Mouse (Mus musculus): ENCODE measurements around the gene Wipi1.
"Not testable (repeated sequence)": the region's sequence is repeated elsewhere in the genome, so short reads cannot be mapped to it uniquely, and the experiment has no call there.

Wipi1 gene

DNA sequence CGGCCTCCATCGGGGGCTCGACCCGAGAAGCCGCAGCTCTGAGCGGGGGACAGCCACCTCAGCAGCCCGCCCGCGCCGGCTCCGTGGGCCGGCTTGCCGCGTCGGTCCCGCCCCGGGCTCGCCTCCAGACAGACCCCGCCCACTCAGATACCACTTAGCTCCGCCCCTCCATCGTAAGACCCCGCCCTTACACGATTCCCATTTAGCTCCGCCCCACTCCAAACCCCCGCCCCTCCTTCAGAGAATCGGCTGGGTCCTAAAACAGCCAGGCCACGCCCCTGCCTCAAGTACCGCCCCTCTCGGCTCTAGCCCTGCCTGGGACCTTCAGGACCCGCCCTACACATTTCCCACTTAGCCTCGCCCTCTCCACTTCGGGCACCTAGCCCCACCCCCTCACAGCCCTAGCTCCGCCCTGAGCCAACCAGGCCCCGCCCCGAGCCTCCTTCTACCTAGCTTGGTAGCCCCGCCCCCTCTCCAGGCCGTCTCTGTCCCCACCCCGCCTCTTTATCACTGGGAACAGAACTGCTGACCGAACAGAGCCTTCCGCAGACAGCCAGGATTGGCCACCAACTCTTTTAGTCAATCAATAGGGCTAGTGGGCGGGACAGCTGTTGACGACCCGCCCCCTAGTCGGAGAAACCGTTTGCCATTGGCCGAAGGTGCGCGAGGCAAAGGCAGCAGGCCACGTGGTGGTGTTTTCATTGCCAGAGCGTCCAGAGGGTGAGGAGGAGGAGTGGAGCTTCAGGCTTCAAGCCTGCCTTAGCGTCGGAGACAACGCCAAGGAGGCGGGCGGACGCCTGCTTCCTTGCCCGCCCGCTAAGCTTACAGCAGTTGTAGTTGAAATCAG lies at the start of gene Wipi1:
TSS of gene Wipi1 (minus strand) at position 665 of the 847 bp plus-strand sequence.
- CTCF ChIA-PET, result interaction anchor here (0.5 to 1.3 kb wide), 4 partner anchors 9 to 181 kb away, joined by 3 to 10 read pairs (median 7); no protein-coding TSS in a partner anchor

DNA sequence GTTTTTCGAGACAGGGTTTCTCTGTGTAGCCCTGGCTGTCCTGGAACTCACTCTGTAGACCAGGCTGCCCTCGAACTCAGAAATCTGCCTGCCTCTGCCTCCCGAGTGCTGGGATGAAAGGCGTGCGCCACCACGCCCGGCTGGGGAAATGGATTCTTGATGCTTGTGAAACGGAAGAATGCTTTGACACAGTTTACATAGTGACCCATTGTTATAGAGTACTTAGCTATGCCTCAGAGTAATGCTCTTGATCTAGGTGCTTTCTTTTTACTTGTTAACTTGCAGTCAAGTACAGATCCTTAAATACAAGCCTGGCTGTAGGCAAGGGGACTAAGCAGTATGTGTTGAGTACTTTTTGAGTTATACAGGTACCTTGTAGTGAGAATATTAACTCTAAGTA lies 48.8 kb upstream of the Wipi1 start:
- CTCF ChIA-PET, result not testable (repeated sequence)

DNA sequence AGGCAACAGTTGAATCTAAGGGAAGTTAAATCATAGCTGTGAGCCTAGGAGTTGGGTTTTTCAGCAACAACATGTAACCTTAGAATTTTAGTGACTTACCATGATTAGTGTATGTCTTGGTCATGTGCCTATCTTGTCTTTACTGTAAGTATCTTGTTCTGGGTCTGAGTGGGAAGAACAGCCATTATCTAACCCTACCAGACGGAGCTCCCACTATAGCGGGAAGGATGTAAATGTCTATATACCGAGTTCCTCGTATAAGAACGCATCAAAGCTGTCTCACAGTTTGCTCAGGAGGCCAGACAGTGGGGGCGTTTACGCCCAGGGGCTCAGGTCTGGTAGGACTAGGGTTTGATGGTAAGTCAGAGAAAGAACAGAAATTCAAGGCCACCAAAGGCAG lies 44.5 kb upstream of the Wipi1 start:
- CTCF ChIA-PET, result no interaction called here

DNA sequence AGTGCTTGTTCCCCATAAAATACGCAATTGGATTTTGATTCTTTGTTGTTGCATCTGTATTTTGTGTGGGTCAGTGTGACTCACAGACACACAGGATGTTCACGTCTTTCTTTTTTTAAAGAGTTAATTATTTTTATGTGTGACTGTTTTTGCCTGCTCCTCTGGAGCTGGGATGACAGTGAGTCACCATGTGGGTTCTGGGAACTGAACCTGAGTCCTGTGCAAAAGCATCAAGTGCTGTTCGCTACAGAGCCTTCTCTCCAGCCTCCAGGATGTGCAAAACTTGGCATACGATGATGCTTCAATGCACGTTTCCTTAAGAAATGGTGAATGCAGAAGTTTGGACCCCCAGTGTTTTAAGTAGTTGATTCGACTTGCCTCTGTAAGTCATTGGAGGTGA lies 42.8 kb upstream of the Wipi1 start:
- CTCF ChIA-PET, result interaction anchor here (0.6 kb wide), 1 partner anchor 202 kb away, joined by 7 read pairs; no protein-coding TSS in a partner anchor

DNA sequence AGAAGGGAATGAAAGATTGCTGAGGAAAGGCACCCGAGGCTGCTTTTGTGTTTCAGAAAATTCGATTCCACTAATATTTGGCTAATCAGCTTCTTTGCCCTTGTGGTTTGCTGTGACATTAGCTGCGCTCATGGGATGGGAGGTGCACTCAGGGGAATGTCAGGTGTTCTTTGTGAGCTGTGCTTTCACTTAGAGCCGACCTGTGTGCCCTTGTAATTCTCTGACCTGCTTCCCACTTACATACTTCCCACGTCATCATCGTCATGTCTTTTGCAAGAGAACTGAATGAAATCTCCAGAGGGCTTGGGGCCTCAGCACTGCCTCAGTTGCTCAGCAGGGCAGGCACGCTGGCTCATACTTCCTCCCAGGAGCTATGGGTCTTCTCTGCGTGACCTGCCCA lies 41.4 kb upstream of the Wipi1 start:
- CTCF ChIA-PET, result no interaction called here

DNA sequence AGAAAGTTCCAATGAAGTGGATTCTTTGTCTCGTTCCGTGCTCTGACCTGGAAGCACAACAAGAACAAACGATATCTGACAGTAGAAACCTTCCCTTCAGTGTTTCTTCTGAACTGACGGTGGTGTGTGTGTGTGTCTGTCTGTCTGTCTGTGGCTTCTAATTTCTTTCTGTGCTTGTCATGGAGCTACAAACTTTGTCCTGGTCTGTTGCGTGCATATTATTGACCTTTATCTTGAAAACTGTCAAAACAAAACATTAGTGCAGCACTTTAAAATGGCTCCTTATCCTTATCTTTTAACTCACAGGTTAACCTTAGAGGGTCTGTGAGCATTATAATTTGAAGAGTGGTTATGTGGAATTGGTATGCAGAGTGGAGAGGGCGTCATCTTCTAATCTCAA lies 40.7 kb upstream of the Wipi1 start:
- CTCF ChIA-PET, result interaction anchor here (0.6 kb wide), 1 partner anchor 745 kb away, joined by 12 read pairs; no protein-coding TSS in a partner anchor

DNA sequence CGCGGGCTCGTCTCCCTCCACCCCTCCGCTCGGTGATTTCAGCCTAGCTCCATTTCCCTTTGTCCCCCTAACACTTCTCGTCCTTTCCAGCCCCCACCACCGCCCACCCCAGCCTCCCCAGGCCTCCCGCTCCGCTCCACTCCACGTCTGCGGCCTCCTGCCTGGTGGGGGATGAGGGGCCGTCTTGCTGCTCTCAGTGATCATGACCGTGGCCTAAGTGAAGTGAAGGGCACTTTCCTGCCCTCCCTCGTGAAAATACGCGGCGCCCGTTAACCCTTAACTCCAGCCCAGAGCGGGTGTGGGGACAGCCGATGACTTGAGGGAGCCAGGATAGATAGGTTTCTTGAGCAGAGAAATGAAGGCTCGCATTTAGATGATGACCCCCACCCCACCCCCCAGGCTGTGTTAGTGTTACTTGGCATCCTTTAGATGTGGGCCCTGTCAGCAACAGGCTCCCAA lies 39.8 kb upstream of the Wipi1 start:
- CTCF ChIA-PET, result no interaction called here

DNA sequence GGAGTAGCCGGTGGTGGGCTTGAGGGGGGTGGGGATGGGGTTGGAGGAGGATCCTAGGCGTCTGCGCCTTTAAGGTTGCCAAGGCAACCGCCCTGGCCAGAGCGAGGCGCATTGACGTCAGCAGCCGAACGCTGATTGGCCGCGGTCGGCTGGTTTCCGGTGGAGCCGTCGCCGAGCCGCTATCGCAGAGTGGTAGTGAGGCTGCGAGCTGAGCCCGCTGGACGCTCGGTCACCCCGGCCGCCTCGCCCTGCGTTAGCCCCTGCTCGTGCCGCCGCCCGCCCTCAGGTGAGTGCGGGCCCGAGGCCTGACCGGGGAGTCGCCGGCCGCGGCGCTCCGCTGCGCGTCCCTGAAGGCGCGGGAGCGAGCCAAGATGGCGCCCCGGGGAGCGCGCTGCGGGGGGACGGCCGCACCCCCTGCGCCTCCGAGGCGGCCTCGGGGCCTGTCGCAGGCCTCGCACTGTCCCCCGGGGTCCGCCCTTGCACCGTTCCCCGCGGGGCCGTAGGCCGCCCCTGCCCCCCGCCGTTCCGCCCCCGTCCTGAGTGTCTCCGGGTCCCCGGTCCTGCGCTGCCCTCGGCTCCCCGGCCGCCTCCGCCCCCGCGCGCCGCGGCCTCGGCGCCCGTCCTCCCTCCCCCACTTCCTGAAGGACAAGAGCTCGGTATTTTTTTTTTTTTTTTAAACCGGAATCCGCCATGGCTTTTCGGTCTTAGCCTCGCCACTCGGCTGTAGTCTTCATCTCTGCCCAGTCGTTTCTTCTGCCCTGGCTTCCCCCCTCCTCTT lies 39.2 kb upstream of the Wipi1 start:
- CTCF ChIA-PET, result interaction anchor here (0.6 to 0.7 kb wide), 4 partner anchors 22 to 959 kb away, joined by 3 to 7 read pairs (median 4); no protein-coding TSS in a partner anchor

DNA sequence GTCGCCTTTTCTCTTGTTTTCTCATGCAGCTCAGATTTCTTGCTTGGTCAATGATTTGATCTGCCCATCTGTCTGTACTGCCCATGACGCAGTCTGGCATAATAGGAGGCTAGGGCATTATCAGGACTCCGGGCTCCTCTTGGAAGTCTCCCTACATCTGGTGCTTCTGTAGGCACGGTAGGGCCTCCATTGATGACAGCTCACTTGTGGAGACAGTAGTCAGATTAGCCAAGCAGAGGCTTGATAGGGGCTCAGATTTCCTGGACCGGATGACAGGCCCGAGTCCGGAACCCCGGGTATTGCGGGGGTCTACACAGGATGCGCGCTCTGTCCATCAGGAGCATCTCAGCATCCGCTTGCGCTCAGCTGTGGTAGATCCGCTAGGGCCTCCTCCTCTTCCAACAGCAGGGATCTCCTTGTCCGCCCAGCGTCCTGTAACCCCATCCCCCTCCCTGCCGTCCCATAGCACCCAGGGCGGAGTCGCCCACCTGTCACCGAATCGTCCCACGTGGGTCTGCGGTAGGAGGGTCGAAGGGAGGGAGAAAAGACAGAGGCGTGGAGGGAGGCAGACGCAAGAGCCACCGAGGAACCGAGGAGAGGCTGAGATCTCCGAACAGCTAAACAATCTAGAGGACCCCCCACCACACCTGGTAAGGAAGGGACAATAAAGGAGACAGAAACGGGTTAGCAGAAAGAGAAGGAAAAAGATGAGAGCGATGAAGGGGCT lies 38.4 kb upstream of the Wipi1 start:
- CTCF ChIA-PET, result interaction anchor here (0.7 kb wide), 1 partner anchor 959 kb away, joined by 7 read pairs; no protein-coding TSS in a partner anchor

DNA sequence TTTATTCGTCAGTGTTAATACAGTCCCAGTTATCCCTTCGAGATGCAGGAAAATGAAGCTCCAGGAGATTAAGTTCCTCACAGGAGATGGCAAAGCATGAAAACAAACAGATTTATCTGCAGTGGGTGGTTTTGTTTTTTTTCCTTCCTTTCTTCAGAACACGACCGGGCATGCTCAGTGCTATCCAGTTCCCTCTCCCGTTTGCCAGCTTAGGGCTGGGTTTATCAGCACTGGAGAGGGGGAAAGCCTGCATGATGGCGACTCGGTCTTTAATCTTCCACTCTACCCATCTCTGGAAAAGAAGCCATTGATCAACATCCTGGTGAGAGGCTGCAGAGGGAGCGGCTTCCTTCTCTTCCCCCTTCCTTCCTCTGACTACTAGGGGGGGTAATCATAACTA lies 37.4 kb upstream of the Wipi1 start, which contains the start of gene Prkar1a:
TSS of gene Prkar1a (plus strand) at position 200 of the 400 bp plus-strand sequence.
- CTCF ChIA-PET, result interaction anchor here (0.6 kb wide), 1 partner anchor 25 kb away, joined by 8 read pairs; no protein-coding TSS in a partner anchor

DNA sequence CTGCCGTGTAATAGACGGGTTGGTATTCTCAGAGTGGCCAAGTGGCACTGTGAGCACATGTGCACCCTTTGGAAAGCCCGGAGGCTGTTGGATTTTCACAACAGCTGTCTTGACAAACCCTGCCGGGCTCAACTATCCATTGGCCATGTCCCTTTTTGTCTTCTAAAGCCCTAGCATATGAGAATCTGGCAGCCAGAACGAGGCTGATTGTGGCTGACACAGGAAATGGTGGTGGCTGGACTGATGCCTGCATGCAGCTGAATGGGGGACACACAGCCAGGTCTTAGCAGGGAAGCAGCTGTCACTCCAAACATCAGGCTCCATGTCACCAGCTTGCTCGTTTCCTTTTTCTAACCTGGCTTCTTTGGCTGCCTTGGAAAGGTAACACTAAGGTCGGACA lies 36.7 kb upstream of the Wipi1 start:
- CTCF ChIA-PET, result interaction anchor here (0.6 kb wide), 1 partner anchor 10 kb away, joined by 4 read pairs; no protein-coding TSS in a partner anchor

DNA sequence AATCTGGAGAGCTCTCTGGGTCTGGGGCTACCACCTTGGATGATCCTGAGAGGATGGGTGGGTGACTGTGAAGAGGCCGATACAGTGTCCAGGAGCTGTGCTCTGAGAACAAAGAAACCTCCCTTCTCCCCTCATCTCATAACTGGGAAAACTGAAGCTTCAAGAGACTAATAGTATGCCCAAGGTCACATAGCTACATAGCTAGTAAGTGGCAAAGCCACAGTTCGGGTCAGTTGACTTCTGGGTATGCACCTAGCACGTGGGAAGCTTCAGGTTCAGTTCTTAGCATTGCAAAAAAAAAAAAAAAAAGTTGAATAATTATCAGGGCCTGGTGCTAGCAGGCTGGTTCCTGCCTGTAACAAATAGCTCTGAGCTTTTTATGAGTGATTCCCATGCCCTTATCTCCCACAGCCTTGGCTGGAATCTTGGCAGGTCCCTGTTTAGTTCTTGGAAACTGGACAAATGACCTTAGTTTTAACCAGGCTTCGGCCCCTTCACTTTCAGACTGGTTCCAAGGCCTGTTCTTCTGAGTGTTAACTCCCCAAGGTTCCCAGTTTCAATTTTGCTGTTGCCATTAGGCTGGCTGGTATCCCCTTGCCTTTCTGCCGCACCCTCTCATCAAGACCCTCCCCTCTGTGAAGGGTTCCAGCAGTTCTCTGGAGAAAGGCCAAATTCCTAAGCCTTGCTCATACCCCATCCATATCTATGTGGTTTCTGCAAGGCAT lies 29.9 kb upstream of the Wipi1 start:
- CTCF ChIA-PET, result no interaction called here

DNA sequence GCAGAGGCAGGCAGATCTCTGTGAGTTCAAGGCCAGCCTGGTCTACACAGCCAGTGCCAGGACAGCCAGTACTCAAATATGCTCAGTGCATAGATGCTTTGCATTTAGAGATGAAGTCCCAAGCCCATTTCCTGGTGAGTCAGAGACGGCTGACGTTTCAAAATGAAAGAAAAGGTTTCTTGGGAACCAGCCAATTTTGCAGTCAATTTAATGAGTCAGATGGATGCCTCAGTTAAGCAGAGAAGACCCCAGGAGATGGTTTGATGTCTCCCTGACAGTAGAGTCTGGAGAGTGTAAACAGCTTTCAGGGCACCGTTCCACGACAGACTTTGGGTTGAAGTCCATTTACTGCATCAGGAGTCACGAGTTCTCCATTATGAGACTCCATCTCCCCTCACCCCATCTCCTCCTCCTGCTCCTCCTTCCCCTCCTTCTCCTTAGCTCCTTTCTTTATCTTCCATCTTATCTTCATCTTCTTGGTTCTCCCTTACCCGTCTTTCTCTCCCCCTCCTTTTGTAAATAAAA lies 24.2 kb upstream of the Wipi1 start:
- CTCF ChIA-PET, result interaction anchor here (1.1 kb wide), 1 partner anchor 17 kb away, joined by 6 read pairs; no protein-coding TSS in a partner anchor

DNA sequence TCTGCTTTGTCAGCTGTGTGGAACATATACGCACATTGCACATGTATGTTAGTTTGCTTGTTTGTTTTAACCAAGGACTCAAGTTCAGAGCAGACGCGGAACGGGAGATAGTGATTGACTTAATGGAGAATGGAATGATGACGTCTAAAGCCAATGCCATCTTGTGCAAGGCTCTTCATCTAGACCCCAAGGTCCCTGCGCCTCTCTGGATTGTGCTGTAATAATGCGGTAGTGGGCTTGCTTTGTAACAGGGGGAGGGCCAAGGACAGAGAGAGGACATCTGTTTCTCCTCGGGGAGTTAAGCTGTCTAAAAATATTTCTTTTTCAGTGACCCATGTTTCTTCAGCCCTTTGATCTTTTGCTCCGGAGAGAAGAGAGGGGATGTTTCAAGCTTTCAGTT lies 23.2 kb upstream of the Wipi1 start:
- CTCF ChIA-PET, result interaction anchor here (1.1 kb wide), 1 partner anchor 16 kb away, joined by 6 read pairs; no protein-coding TSS in a partner anchor

DNA sequence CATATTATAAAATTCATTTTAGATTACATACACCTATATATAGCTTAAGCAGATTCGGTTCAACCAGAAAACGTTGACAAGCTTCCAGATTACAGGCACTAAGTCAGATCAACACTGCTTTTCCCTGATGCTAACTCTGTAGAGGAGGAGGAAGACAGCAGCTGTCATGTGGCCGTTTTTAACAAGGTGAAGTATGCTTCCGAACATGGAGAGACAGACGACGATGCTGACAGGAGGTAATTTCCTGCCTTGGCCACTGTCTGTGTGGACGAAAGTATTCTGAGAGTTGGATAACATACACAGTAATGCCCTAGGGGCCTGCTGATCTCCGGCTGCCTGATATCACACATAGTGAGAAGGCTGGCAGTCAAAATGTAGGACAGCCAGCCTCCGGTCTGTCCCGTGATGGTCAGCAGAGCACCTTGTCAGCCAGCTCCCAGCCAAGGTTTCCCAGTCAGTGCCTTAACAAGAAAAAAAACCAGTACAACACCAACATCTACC lies 17.3 kb upstream of the Wipi1 start:
- CTCF ChIA-PET, result interaction anchor here (0.7 to 1.0 kb wide), 2 partner anchors 36 to 248 kb away, joined by 3 to 6 read pairs; no protein-coding TSS in a partner anchor

DNA sequence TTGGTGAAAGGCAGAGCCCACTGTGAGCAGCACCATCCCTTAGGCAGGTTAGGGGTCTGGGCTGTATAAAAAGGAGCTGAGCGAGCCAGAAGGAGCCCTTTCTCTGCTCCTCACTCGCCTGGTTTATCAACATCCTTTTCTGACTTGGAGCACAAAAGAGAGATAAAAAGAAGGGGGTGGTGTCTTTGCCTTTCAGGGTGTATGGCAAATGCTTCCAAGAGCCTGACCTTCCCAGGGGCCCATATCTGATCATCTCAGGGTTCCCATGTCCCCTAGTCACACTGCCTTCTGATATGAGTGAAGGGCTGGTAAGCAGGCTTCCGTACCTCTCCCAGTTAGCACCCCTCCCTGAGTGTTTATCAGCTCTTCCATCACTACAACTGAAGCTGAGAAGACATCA lies 16.3 kb upstream of the Wipi1 start:
- CTCF ChIA-PET, result no interaction called here

DNA sequence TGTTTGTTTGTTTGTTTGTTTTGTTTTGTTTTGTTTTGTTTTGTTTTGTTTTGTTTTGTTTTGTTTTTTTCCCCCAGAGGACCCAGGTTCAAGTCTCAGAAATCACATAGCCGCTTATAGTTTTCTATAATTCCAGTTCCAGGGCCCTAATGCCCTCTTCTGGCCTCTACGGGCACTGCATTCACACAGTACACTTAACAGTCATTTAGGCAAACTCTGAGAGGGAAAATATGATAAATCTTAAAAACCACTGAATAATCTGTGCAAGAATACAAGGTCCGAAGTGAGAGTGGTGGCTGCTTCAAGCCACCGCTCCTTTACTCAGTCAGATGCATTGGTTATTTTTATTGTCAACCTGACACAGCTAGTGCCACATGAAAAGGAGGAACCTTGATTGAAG lies 15.9 kb upstream of the Wipi1 start:
- CTCF ChIA-PET, result no interaction called here

DNA sequence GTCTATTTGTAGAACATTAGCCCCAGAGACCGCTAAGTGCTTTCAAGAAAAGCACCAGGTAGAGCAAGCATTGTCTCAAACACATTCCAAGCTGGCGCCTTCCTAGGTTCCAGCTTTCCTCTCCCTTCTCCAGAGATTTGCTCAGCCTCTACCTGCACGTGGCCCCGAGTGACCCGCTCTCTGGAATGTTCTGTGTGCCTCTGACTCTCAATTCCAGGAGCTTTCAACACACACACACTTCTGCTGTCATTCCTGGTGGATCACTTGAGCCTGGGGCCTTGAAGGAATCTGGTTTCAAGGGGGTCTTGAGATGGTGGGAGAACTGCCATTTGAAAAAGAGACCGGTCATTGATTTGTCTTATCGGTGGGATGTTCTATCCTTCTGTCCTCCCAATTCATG lies 11.5 kb upstream of the Wipi1 start:
- CTCF ChIA-PET, result no interaction called here

DNA sequence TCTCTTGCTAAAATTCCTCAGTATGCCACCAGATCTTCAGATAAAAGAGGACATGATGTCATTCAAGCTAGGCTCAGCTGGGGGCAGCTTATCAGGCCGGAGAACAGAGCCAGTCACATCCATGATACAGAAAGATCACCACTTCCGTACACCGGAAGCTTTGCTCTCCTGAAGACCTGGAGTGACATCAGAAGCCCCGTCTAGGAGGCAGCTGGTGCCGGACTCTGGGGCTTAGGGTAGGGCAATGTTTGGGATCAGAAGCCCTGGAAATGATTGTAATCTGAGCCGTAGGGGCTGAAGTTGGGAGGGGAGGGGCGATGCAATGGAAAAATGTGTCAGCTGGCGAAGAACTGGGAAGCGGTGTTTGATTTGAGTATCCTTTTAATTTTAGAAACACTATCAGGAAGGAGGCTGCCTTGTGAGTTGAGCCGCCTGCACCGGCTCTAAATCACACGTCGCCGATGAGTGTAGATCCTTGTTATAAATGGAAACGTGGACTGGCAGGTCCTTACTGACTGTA lies 10.8 kb upstream of the Wipi1 start:
- CTCF ChIA-PET, result no interaction called here

DNA sequence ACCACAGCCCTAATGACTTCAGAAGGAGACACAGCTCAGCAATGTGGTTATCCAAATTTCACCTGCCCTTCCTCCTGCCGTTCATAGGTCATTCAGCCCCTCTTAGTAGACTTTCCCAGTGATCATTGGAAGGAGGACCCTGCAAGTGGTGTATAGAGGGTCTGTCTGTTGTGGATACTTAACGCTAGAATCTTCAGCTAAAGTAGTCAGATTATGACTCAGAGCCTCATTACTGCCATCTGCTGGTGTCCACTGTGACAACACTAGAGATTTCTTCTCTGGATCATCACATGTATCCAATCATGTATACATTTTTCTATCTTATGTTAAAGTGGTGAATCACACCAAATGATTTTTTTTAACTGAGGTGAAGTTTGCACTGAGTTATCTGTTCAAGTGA lies 9.4 kb upstream of the Wipi1 start:
- CTCF ChIA-PET, result interaction anchor here (0.5 to 1.6 kb wide), 4 partner anchors 9 to 277 kb away, joined by 3 to 5 read pairs (median 4); no protein-coding TSS in a partner anchor

All from spleen, embryonic (tissue).